Mouse (Mus musculus) thymus, postnatal 4 days (tissue): Measurements from ENCODE around the gene Agpat3.

Experiments
- DNase-seq: peaks from one replicate; pipeline ENCODE4 v3.0.0; 2021

The Agpat3 gene

DNA sequence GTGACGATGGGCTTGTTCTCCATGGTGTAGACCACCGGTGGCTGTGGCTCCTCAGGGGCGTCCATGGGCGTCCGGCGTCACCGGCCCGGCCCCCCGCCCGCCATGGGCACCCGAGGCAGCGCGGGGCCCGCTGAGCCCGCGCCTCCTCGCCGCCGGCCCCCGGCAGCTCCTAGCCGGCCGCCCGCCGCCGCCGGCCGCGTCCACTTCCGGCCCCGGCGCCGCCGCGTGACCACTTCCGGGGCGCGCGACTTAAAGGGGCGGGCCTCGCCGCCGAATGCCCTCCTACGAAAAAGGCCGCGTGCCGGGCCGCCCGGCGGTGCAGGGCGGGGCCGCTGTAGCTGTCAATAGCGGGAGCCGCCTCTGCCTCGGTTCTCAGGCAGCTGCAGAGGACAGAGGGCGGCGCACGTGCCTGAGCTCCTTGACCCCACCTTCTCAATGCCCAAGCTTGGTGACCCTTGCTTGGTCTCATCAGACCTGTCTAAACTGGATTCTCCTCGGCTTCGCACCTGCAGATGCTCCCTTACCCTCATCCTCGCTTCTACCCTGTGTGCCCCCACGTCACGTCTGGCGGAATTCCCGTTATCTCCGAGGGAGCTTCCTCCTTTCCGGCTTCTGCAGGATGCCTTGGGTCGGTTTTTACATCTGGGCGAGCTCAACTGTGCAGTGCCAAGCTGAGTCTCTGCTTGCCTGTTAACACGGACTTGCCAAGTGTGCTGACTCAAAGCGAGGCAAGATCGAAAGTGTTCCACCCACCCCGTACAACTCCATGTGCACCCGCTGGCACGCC is 107.7 kb downstream of the Agpat3 start, which contains the start of gene Trappc10:
Trappc10 (minus strand) TSS at position 204 of the 787 bp plus-strand sequence.
- peak; percentile 88 for DNase-seq

DNA sequence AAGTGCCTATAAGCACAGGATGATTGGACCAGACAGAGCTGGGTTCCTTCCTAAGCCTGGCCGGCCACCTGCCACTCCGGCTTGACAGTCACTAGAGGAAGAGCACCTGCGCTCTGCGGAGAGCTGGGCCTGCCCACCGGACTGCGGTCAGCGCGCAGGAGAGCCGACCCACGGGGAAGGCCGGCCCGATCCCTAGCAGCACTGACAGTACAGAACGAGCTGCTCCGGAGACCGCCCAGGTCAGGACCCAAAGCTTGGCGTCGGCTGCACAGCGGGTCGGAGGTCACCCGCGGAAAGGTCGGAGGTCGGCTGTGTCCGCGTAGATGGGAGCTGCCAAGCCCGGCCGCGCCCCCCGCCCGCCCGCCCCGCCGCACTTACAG is 108.2 kb downstream of the Agpat3 start:
- DNase-seq: peak; percentile 55

DNA sequence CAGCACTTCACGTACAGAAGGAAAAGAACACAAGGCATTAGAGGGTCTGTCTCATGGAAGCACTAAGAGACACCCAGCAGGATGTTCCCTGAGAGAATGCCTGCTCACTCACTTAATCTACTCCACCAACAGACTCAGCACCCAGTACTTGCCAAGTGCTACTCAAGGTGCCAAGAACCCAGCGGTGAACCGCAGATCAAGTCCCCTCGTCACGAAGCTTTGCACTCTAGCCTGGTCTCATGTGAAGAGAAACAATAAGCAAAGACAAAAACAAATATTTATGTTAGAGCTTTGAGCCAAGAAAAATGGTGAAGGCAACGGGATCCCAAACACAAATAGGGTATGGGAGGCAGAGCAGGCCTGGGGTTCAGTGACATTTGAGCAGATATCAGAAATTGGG is 113.4 kb downstream of the Agpat3 start:
- DNase-seq: no peak

DNA sequence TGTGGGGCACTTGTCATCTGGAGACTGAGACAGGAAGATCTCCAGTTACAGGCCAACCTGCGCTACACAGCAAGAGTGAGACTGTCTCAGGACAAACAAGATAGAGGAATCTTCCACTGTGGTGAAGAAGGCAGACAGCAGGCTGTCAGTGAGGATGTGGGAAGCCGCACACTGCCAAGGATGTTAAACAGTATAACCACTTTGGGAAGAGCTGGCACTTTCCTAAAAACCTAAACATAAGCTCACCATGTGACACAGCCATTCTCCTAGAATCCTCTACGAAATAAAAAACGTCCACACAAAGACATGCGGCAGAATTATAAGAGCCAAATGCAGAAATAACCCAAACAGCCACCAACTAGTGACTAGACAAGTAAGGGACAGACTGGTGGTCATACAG is 114.0 kb downstream of the Agpat3 start:
- DNase-seq: no peak

DNA sequence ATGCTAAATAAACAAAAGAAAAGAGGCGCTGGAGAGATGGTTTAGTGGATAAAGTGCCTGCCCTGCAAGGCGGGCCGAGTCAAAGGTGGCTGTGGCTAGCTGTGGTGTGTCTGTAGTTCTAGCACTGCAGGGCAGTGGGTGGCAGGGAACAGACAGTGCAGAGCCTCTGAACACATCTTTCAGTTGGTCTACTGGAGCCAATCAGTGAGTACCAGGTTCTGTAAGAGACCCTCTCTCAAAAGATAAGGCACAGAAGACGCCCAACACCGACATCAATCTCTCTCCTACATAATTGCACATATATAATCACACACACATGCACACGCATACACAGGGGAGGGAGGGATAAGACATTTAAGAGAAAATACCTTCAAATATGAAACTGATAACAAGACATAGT is 114.5 kb downstream of the Agpat3 start:
- DNase-seq: no peak

DNA sequence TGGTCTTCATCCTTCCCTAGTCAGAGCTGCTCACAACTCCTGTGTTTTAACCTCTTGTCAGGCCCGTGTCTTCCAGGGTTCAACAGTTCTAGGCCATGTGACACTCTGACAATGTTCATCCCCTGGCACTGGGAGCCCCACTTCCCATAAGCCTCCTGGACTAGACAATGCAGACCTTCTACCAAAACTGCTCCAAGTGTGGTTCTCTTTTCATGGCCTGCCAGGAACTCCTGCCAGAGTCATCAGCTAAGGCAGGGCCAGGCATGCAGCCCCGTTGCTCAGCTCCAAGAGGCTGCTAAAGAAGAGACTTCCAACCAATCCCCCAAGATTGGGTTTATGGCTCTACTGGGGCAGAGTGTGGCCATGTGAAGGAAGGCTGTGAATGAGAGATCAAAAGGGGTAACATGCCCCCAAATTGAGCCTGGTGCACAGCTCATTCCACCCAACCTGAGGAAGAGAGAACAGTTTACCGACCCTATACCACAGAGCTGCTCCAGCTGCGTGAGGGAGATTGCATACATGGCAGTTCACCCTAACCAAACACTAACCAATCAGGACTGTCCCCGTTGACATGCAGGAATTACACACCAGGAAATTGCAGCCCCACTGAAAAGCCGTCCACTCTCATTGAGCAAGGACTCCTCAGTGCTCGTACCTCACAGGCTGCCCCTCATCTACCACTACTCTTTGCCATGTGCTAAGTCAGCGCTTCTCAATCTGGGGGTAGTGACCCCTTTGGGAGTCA is 115.2 kb downstream of the Agpat3 start:
- no peak for DNase-seq

DNA sequence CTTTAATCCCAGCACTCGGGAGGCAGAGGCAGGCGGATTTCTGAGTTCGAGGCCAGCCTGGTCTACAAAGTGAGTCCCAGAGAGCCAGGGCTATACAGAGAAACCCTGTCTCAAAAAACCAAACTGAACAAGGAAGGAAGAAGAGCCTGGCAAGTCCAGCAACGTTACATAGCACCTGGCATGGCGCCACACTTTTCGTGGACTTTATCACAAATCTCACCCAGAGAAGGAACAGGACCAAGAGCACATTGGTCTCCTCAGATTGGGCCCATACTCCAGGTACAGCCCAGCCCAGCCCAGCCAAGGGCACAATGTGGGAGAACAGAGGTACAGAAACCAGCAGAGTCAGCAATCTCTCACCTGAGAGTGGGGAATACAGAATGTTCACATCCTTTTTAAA is 118.5 kb downstream of the Agpat3 start:
- DNase-seq: no peak

DNA sequence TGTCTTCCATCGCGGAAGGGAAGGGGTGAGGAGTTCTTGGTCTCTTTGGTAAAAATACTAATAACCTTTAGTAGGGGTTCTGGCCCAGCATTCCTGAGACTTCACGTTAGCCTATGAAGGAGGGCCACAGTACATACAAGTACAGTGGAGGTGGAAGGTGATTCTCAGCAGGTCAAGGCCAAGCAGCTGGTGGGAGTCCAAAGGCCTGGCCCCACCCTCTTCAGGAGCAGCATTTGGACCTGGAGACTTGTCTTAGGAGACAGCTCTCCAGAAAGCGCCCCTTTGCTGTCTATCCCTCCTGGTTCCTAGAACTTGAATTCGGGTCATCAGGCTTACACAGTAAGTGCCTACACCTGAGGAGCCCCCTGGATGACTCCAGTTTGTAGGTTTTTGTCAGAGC is 119.1 kb downstream of the Agpat3 start:
- DNase-seq: no peak

DNA sequence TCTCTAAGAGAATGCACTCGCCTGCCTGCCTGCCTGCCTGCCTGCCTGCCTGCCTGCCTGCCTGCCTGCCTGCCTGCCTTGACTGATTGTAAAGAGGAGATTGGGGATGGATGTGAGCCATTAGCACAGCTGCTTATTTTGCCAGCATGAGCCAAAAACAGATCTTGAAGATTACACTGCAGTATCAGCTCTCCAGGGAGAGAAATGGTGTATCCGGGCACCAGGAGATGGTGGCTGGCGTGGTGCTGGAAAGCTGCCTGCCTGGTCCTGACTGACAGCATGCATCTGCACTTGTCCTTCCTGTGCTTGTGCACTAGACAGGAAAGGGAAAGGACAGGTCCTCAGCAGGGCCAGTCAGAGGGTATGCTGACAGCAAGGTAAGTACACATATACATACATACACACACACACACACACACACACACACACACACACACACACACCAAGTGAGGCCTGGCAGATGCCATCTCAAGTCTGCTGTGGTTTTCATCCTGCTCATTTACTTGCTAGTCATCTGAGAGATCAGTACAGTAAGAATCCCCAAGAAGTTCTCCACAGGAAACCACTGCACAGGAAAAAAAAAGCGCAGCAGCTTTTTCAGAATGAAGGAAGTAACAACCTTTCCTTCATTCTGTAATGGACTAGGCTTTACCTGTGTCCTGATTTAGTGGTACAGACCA is 119.8 kb downstream of the Agpat3 start:
- peak; percentile 24 for DNase-seq

DNA sequence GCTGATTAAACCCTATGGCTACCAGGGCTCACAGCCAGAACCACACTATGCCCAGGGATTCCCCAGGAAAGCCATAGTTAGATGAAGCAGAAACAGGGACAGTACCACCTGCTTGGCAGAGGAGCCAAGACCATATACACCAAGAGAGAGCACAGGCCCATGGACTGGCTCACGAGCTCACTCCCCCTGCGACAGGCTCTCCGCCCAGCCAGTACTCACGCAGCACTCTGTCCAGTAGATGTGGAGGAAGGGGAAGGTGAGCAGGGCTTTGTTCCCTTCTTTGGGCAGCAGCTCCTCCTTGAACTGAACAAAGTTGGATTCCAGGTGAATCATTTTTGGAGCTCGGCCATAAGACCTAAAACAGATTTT is 123.7 kb downstream of the Agpat3 start:
- DNase-seq: no peak

DNA sequence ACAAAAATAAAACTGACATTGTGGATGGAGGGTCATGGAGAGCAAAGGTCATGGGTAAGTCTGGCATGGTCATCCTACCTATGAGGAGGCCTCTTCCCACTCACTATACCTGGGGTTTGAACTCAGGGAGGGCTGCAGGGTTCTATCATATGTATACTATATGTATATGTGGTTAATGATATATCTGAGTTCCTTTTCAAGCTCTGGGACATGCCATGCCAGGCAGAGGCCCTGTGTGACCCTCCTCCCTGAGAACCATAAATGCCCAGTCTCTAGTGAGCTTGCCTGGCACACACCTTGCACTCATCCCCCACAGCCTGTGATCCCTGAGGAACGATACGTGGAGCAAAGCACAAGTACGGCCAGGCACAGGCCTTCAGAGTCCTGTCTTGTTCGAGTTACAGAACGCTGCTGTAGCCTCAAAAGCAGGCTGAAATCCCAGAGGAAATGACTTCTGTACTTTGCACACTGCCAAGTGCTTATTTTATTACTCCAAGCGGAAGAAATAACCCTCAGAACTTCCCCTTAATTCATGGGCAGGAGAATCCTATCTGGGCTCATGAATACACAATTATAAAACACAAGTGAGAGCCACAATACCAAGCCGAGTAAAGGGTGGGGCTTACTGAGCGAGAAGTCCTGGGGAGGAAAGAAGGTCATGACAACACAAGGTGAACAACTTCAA is 124.3 kb downstream of the Agpat3 start:
- DNase-seq: no peak

DNA sequence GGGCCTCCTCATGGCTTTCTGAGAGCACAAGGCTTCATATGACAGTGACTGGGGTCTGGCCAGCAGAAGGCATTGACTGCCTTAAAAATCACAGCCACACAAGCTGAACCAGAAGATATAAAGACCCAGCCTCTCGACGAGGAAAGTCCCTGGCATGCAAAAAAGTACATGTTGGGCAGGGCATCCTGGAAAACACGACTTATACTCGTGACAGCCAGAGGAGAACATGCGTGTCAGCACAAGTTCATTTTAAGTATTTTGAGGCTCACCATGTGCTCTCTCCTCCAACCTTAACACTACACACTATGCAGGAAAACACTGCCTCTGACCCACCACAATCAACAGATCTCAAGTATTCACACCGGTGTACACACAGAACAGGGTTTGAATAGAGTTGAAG is 128.2 kb downstream of the Agpat3 start:
- DNase-seq: no peak

DNA sequence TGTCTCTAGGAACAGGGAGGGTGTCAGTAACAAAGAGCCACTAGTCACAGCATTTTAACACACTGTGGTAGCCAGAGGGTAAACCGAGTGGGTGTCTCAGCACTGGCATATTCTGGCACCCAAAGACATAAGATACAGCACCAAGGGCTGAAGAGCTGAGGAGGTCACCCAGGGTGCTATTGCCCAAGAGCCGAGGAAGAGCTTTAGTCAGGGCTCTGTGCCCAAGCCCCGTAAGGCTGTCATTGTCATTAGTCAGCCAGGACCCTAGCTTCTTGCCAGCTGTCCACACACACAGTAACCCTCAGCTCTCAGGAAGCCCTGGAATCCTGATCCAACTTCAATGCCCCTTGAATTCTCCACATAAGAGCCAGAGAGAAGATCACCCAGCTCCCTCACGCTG is 129.4 kb downstream of the Agpat3 start:
- no peak for DNase-seq

DNA sequence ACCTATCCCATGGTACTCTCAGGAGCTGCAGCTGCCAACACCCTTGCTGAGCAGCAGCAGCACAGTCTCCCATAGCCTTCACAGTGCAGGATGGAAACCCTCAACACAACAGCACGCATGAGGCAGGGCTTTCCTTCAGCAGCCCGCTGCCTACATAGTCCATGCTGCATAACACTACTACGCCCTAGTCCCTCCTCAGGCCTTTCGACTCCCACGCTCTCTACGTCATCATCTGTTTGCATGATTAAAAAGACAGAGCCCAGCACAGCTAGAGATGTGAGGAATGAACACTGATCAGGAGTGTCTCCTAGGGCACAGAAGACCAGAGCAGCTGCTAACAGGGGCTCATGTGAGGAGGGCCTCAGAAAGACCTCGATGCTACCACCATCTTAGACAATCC is 131.0 kb downstream of the Agpat3 start:
- no peak for DNase-seq

DNA sequence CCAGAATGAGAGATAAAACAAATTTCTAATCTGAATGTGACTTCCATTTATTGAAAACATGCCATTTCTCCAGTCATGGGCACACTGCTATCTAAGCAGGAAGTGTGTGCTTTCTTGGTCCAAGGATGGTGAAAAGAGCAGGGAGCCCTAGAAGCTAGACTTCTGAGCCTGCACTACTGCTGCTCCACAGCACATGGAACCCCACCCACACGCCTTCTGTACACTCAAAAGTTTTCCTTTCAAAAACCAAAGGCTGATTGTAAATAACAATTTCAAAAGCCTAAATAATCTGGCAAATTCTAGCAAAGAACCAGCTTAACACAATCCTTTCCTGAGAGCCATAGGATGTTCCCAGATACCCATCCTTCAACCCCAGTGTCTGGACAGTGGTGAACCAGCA is 132.8 kb downstream of the Agpat3 start:
- DNase-seq: no peak
